Mouse (Mus musculus) adrenal gland (tissue): ENCODE data around the gene Ric8a.

ENCODE experiments used
- intact Hi-C: fragments of 180-260 bp; cut with DNase I; formaldehyde crosslinking; loops from one replicate; pipeline ENCODE4 v1.15.1; 2025
- long read RNA-seq, 2 experiments: library from polyadenylated mRNA; unstranded; transcript quantifications; one replicate each; pipeline ENCODE4 v2.0.0; 2020; ENCODE audit warnings: borderline replicate concordance in 1 of 2; ENCODE audit not compliant: insufficient replicate concordance in 1 of 2

Ric8a gene
- long read RNA-seq, experiment 1, transcript Ric8a-201 (10 exons, 3,406 nt), result major isoform, 39 of 48 reads
- long read RNA-seq, experiment 1, partial matches to known transcripts, result 3 of 48 reads
- long read RNA-seq, experiment 1, other reads (novel, unspliced or antisense), result 1 of 48 reads
- long read RNA-seq, experiment 2, transcript Ric8a-201 (10 exons, 3,406 nt), result major isoform, 35 of 46 reads
- long read RNA-seq, experiment 2, partial matches to known transcripts, result 2 of 46 reads
- long read RNA-seq, experiment 2, other reads (novel, unspliced or antisense), result 8 of 46 reads

- intact Hi-C loops, result no loop called here
These were observed at the start of gene Ric8a for GRCm38 (mm10) chr7:140856785-140857549. Gene Ric8a, plus strand, starts transcription at chr7:140856957.

GRCm38 (mm10) chr7:140810496-140810895, 46.3 kb upstream of the Ric8a start:
- intact Hi-C loops, result no loop called here

- intact Hi-C loops, result no loop called here
These were observed 45.0 kb upstream of the Ric8a start for GRCm38 (mm10) chr7:140811714-140812113.

- intact Hi-C loops, result no loop called here
These were observed 43.9 kb upstream of the Ric8a start for GRCm38 (mm10) chr7:140812850-140813249.

GRCm38 (mm10) chr7:140820173-140820572, 36.6 kb upstream of the Ric8a start:
- intact Hi-C loops, result no loop called here

- intact Hi-C loops, result no loop called here
These were observed 35.5 kb upstream of the Ric8a start for GRCm38 (mm10) chr7:140821305-140821652.

GRCm38 (mm10) chr7:140821653-140822329, 35.0 kb upstream of the Ric8a start, which contains the start of gene Zfp941:
Gene Zfp941, minus strand, starts transcription at chr7:140822178.
- intact Hi-C loops, result no loop called here

GRCm38 (mm10) chr7:140822731-140823130, 34.0 kb upstream of the Ric8a start:
- intact Hi-C loops, result no loop called here

GRCm38 (mm10) chr7:140828171-140828881, 28.4 kb upstream of the Ric8a start:
- intact Hi-C loops, result no loop called here

GRCm38 (mm10) chr7:140831447-140831846, 25.3 kb upstream of the Ric8a start:
- intact Hi-C loops, result loop anchor here (5.0 kb wide), 1 partner anchor 754 kb away; no protein-coding TSS in a partner anchor

- intact Hi-C loops, result loop anchor here (5.0 kb wide), 1 partner anchor 756 kb away; no protein-coding TSS in a partner anchor
These were observed 23.4 kb upstream of the Ric8a start for GRCm38 (mm10) chr7:140833341-140833740.

GRCm38 (mm10) chr7:140834968-140835757, 21.6 kb upstream of the Ric8a start, which contains the start of gene Urah:
Gene Urah, plus strand, starts transcription at chr7:140835018.
- intact Hi-C loops, result loop anchor here (5.0 kb wide), 1 partner anchor 758 kb away; no protein-coding TSS in a partner anchor

- intact Hi-C loops, result no loop called here
These were observed 21.0 kb upstream of the Ric8a start for GRCm38 (mm10) chr7:140835758-140836087.

- intact Hi-C loops, result no loop called here
These were observed 20.3 kb upstream of the Ric8a start for GRCm38 (mm10) chr7:140836243-140837115.

GRCm38 (mm10) chr7:140839556-140839955, 17.2 kb upstream of the Ric8a start:
- intact Hi-C loops, result no loop called here

GRCm38 (mm10) chr7:140840750-140841735, 15.7 kb upstream of the Ric8a start:
- intact Hi-C loops, result loop anchor here (10.0 kb wide), 2 partner anchors 124 to 344 kb away; partner anchors contain the start of gene Ifitm1

- intact Hi-C loops, result loop anchor here (1.0 to 10.0 kb wide), 4 partner anchors 59 to 341 kb away; partner anchors contain the start of gene Ifitm1
These were observed 13.0 kb upstream of the Ric8a start for GRCm38 (mm10) chr7:140843806-140844205.
